Mouse (Mus musculus) C2C12 (cell line): ENCODE results near the gene Fads3. TPM values are rescaled to one million over a fixed set of nuclear protein-coding genes. Genes with fewer than 3 reads are reported as not detected.

Source experiments
- H3K27me3 ChIP-seq: one replicate; pipeline ENCODE4 v1.6.1; 2011; ENCODE audit not compliant: control insufficient read depth, insufficient read depth, insufficient read length
- H3K36me3 ChIP-seq: one replicate; pipeline ENCODE4 v1.6.1; 2011; ENCODE audit not compliant: control insufficient read depth, insufficient read depth
- H3K4me3 ChIP-seq: one replicate; pipeline ENCODE4 v1.5.1; 2011; ENCODE audit warnings: mild to moderate bottlenecking, control low read depth; ENCODE audit not compliant: poor library complexity, insufficient read depth, severe bottlenecking
- H3K79me2 ChIP-seq: one replicate; pipeline ENCODE4 v1.6.1; 2011; ENCODE audit not compliant: control insufficient read depth, insufficient read depth
- H3K79me3 ChIP-seq: one replicate; pipeline ENCODE4 v1.6.1; 2011; ENCODE audit warnings: low read depth, control low read depth
- H3ac ChIP-seq: one replicate; pipeline ENCODE3; 2011; ENCODE audit warnings: low read depth; ENCODE audit not compliant: control insufficient read depth, insufficient read length
- CEBPB ChIP-seq: IDR thresholded peaks from one replicate; pipeline ENCODE4 v1.6.1; 2011; ENCODE audit warnings: low read depth, mild to moderate bottlenecking, control low read depth, moderate library complexity
- CTCF ChIP-seq: IDR thresholded peaks from one replicate; pipeline ENCODE4 v1.5.1; 2011; ENCODE audit not compliant: control insufficient read depth, insufficient read depth, insufficient read length
- FOSL1 ChIP-seq: IDR thresholded peaks from one replicate; pipeline ENCODE4 v1.8.0; 2011; ENCODE audit warnings: mild to moderate bottlenecking, low read length; ENCODE audit not compliant: poor library complexity, insufficient read depth, severe bottlenecking
- MAX ChIP-seq: IDR thresholded peaks from one replicate; pipeline ENCODE4 v1.6.1; 2011; ENCODE audit warnings: mild to moderate bottlenecking, control low read depth
- MYOD1 ChIP-seq: IDR thresholded peaks from one replicate; pipeline ENCODE4 v1.6.1; 2011; ENCODE audit warnings: low read depth; ENCODE audit not compliant: control insufficient read depth, insufficient read length
- MYOG ChIP-seq: IDR thresholded peaks from one replicate; pipeline ENCODE4 v1.6.1; 2011; ENCODE audit not compliant: control insufficient read depth, insufficient read length; ENCODE audit errors: extremely low read depth
- USF1 ChIP-seq: IDR thresholded peaks from one replicate; pipeline ENCODE4 v1.6.1; 2011; ENCODE audit warnings: low read depth, mild to moderate bottlenecking, control low read depth, moderate library complexity
- polyA plus RNA-seq: library from polyadenylated mRNA; unstranded; fragments of >200 nt; fragmentation: generic; extraction: Trizol; gene quantifications from one replicate; pipeline ENCODE4 v1.2.1, GENCODE M21; 2012; ENCODE audit warnings: missing spikeins

Fads3 gene
- polyA plus RNA-seq, 1 experiment, result 161 TPM

GRCm38 (mm10) chr19:10065465-10066188, 24.3 kb downstream of the Fads3 start:
- TF ChIP-seq MYOD1 (no peak), MAX (no peak), MYOG (no peak), CTCF (no peak), FOSL1 (no peak), CEBPB (no peak), USF1 (no peak)
- Histone ChIP-seq H3K36me3 (peaks cover 63% of the 10 kb centered on the region), H3K79me2 (no peaks in the 10 kb centered on the region), H3K4me3 (no peak overlapping the region), H3ac (no peak overlapping the region), H3K79me3 (no peaks in the 10 kb centered on the region), H3K27me3 (no peaks in the 10 kb centered on the region)

GRCm38 (mm10) chr19:10066189-10066500, 24.8 kb downstream of the Fads3 start:
- no peaks in the 10 kb centered on the region for H3K79me3 ChIP-seq
- H3K79me2 ChIP-seq, result no peaks in the 10 kb centered on the region
- peaks cover 58% of the 10 kb centered on the region for H3K36me3 ChIP-seq
- no peak overlapping the region for H3K4me3 ChIP-seq
- TF ChIP-seq CTCF (no peak), CEBPB (no peak), FOSL1 (no peak), MYOG (no peak), MYOD1 (no peak), USF1 (no peak), MAX (no peak)
- no peak overlapping the region for H3ac ChIP-seq
- H3K27me3 ChIP-seq, result no peaks in the 10 kb centered on the region

- peak; percentile 66 for TF ChIP-seq MYOD1
- TF ChIP-seq FOSL1, result no peak
- no peak for TF ChIP-seq CTCF
- no peaks in the 10 kb centered on the region for H3K27me3 ChIP-seq
Observed at GRCm38 (mm10) chr19:10066502-10066901, 25.1 kb downstream of the Fads3 start.

DNA sequence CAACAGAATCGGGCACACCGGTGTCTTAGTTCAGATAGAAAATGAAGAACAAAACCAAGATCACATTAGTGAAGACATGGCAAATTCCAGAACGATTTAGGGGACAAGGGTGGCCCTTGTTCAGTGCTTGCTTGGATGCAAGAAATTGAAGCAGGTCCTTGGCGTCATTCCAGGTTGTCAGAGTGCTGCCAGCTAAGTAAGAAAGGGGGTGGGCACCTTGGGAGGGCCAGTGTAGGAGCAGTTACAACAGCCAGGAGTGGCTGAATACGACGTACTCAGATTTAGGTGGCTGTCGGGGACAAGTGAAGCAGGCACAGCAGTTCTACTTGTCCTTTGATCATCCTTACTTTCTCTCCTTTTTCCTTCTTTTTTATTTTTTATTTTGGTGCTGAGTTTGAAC, 26.3 kb downstream of the Fads3 start:
- Histone ChIP-seq H3K79me3 (no peaks in the 10 kb centered on the region), H3K4me3 (no peak overlapping the region), H3K36me3 (peaks cover 51% of the 10 kb centered on the region), H3K79me2 (no peaks in the 10 kb centered on the region), H3K27me3 (no peaks in the 10 kb centered on the region), H3ac (no peak overlapping the region)
- TF ChIP-seq MAX (no peak), FOSL1 (no peak), USF1 (no peak), MYOG (no peak), CTCF (no peak), MYOD1 (no peak), CEBPB (no peak)

More at GRCm38 (mm10) chr19:10066502-10066901, 25.1 kb downstream of the Fads3 start:
- Histone ChIP-seq H3K79me3 (no peaks in the 10 kb centered on the region), H3K4me3 (no peak overlapping the region), H3K36me3 (peaks cover 54% of the 10 kb centered on the region), H3K79me2 (no peaks in the 10 kb centered on the region), H3ac (no peak overlapping the region)

GRCm38 (mm10) chr19:10070186-10070980, 29.0 kb downstream of the Fads3 start:
- Histone ChIP-seq H3ac (no peak overlapping the region), H3K79me2 (no peaks in the 10 kb centered on the region), H3K27me3 (no peaks in the 10 kb centered on the region), H3K79me3 (no peaks in the 10 kb centered on the region), H3K36me3 (peaks cover 71% of the 10 kb centered on the region), H3K4me3 (no peak overlapping the region)
- TF ChIP-seq USF1, result no peak
- TF ChIP-seq MAX, result no peak
- TF ChIP-seq MYOG, result no peak
- no peak for TF ChIP-seq FOSL1
- no peak for TF ChIP-seq MYOD1
- TF ChIP-seq CTCF, result no peak
- TF ChIP-seq CEBPB, result no peak
